Mouse (Mus musculus) heart, postnatal 0 days (tissue): Measurements from ENCODE around the gene Olfr474.

Source experiments
- CTCF ChIP-seq: IDR thresholded peaks from 2 replicates; pipeline ENCODE4 v1.5.1; 2016; ENCODE audit warnings: antibody characterized with exemption, control low read depth, low read depth
- EP300 ChIP-seq: IDR thresholded peaks from 2 replicates; pipeline ENCODE4 v1.6.1; 2016; ENCODE audit warnings: antibody characterized with exemption, low read depth

DNA sequence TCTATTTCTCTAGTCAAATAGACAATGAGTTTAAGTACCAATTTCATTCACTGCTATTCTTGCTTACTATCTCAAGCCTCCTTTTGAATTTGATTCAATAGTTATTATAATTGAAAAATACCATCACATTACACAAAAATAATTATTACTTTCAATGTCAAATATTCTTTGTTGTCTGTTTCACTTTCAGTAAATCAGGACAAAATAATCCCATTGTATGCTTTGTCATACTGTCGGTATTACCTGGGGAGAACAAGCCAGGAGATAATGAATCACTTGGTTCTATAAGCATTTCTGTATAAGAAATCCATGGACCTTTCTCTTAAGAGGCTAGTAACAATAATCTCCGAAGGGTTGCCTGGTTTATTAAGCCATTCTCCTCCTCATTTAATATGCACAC is 31.9 kb downstream of the Olfr474 start, which contains the start of gene Olfr477:
- TF ChIP-seq EP300 (no peak), CTCF (no peak)
